Mouse (Mus musculus) kidney, adult 2 months (tissue): ENCODE data around the gene Tecpr1. TPM values are rescaled to one million over a fixed set of nuclear protein-coding genes. Genes with fewer than 3 reads are reported as not detected.
A peak's percentile ranks its signal among the peaks of the same experiment; 100 is the strongest.

ENCODE experiments used
- DNase-seq: peaks from one replicate; pipeline ENCODE4 v3.0.0; 2021
- H3K27ac ChIP-seq: fragments of 200-500 bp; 2 replicates; pipeline ENCODE4 v1.5.1; 2012; ENCODE audit warnings: low read depth, low read length, control low read depth, inconsistent platforms; ENCODE audit not compliant: insufficient read depth
- H3K27me3 ChIP-seq: fragments of 200-500 bp; replicated peaks from 2 replicates; pipeline ENCODE4 v1.6.1; 2012; ENCODE audit warnings: mild to moderate bottlenecking, moderate library complexity, low read length, inconsistent platforms; ENCODE audit not compliant: control insufficient read depth, insufficient read depth
- H3K36me3 ChIP-seq: fragments of 200-500 bp; 2 replicates; pipeline ENCODE4 v1.6.1; 2012; ENCODE audit warnings: mild to moderate bottlenecking, moderate library complexity, low read length, inconsistent platforms; ENCODE audit not compliant: control insufficient read depth, insufficient read depth
- H3K4me1 ChIP-seq: fragments of 200-500 bp; 2 replicates; pipeline ENCODE4 v1.6.1; 2011; ENCODE audit warnings: low read length; ENCODE audit not compliant: control insufficient read depth, insufficient read depth
- H3K4me3 ChIP-seq: fragments of 200-500 bp; 2 replicates; pipeline ENCODE4 v1.5.1; 2011; ENCODE audit warnings: mild to moderate bottlenecking, low read depth, low read length, control low read depth; ENCODE audit not compliant: insufficient read depth
- CTCF ChIP-seq: fragments of 200-500 bp; conservative IDR thresholded peaks from 2 replicates; pipeline ENCODE4 v1.5.1; 2011; ENCODE audit warnings: low read depth, mild to moderate bottlenecking, control low read depth, low read length, moderate library complexity, mixed read lengths; ENCODE audit not compliant: insufficient read depth, insufficient read length
- POLR2A ChIP-seq: fragments of 200-500 bp; IDR thresholded peaks from one replicate; pipeline ENCODE4 v1.6.1; 2011; ENCODE audit warnings: low read depth, low read length, control low read depth
- WGBS: fragments of 180-500 bp; shearing (Covaris S2); methylation state at CpG from one replicate; pipeline ENCODE4 v1.1.7; 2018; 5-methylcytosine and 5-hydroxymethylcytosine counted together
- polyA plus RNA-seq: library from polyadenylated mRNA; depleted of rRNA; stranded (reverse); fragments of >200 nt; gene quantifications from 2 replicates; pipeline ENCODE4 v1.2.3, GENCODE M21; 2012

Gene Tecpr1
- polyA plus RNA-seq, 1 experiment, result 35.6 TPM

DNA sequence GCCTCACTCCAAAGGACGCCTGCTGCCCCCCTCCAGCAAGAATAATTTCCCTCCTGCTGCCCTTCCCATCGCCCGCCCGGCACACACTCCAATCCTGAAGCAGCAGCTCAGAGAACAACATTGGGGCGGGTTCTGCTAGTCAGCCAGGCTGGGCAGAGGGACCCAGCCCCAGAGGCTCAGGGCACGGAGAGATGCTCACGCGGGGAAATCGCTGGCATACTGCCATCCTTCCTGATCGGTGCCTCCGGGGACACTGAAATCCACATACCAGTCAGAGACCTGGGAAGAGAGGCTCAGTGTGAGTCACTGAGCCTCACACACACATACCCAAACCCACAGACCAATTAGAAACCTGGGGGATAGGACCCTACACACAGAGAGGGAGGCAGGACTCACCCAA lies 22.8 kb downstream of the Tecpr1 start:
- TF ChIP-seq CTCF (no peak), POLR2A (no peak)
- Histone ChIP-seq H3K27ac (no peak overlapping the region), H3K4me1 (no peaks in the 10 kb centered on the region), H3K4me3 (no peak overlapping the region), H3K27me3 (no peaks in the 10 kb centered on the region), H3K36me3 (no peaks in the 10 kb centered on the region)
- 62% methylated on average over 11 of the region's 11 CpGs for WGBS
- DNase-seq, result no peak

GRCm38 (mm10) chr5:144195567-144195966 lies 27.8 kb downstream of the Tecpr1 start:
- H3K27me3 ChIP-seq, result no peaks in the 10 kb centered on the region
- no peak overlapping the region for H3K27ac ChIP-seq
- WGBS, result 90% methylated on average over 8 of the region's 8 CpGs
- H3K4me1 ChIP-seq, result no peaks in the 10 kb centered on the region
- no peak for DNase-seq
- TF ChIP-seq POLR2A, result no peak
- no peaks in the 10 kb centered on the region for H3K36me3 ChIP-seq
- no peak overlapping the region for H3K4me3 ChIP-seq

- Histone ChIP-seq H3K36me3 (no peaks in the 10 kb centered on the region), H3K27ac (no peak overlapping the region), H3K27me3 (no peaks in the 10 kb centered on the region), H3K4me3 (no peak overlapping the region), H3K4me1 (no peaks in the 10 kb centered on the region)
- WGBS, result 81% methylated on average over 7 of the region's 7 CpGs
- TF ChIP-seq POLR2A (no peak), CTCF (no peak)
- no peak for DNase-seq
Measured at GRCm38 (mm10) chr5:144194416-144194815, 29.0 kb downstream of the Tecpr1 start.

GRCm38 (mm10) chr5:144192673-144193072 lies 30.7 kb downstream of the Tecpr1 start:
- H3K27me3 ChIP-seq, result no peaks in the 10 kb centered on the region
- no peaks in the 10 kb centered on the region for H3K36me3 ChIP-seq
- H3K4me3 ChIP-seq, result no peak overlapping the region
- DNase-seq, result peak; percentile 32
- H3K4me1 ChIP-seq, result no peaks in the 10 kb centered on the region
- TF ChIP-seq CTCF, result no peak
- no peak overlapping the region for H3K27ac ChIP-seq
- 68% methylated on average over 6 of the region's 6 CpGs for WGBS

DNA sequence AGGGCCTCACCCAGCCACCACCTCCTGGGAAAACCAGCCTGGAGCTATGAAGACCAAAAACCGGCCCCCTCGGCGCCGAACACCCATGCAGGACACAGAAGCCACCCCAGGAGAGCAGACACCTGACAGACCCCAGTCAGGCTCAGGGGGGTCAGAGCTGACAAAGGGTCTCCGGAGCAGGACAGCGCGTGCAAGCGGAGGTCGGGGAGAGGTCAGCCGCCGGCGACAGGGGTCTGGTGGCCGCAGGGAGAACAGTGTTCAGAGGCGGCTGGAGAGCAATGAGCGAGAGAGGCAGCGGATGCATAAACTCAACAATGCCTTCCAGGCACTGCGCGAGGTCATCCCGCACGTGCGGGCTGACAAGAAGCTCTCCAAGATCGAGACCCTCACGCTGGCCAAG lies 32.4 kb downstream of the Tecpr1 start:
- WGBS, result 70% methylated on average over 23 of the region's 23 CpGs
- H3K4me3 ChIP-seq, result no peak overlapping the region

GRCm38 (mm10) chr5:144189950-144190583 lies 33.3 kb downstream of the Tecpr1 start, which contains the start of gene Bhlha15:
Bhlha15 (plus strand) TSS chr5:144190286.
- Histone ChIP-seq H3K36me3 (no peaks in the 10 kb centered on the region), H3K27me3 (no peaks in the 10 kb centered on the region), H3K4me3 (no peak within 1 kb of the TSS), H3K27ac (no peak within 1 kb of the TSS), H3K4me1 (no peaks in the 10 kb centered on the region)
- DNase-seq, result peak; percentile 77
- WGBS, result 7% methylated on average over 26 of the region's 26 CpGs
- TF ChIP-seq CTCF (no peak), POLR2A (no peak)

More for the DNA sequence above, 32.4 kb downstream of the Tecpr1 start:
- Histone ChIP-seq H3K4me1 (no peaks in the 10 kb centered on the region), H3K27me3 (no peaks in the 10 kb centered on the region), H3K36me3 (no peaks in the 10 kb centered on the region), H3K27ac (no peak overlapping the region)
- no peak for TF ChIP-seq POLR2A
- no peak for TF ChIP-seq CTCF
- DNase-seq, result no peak

GRCm38 (mm10) chr5:144189327-144189726 lies 34.1 kb downstream of the Tecpr1 start:
- no peaks in the 10 kb centered on the region for H3K4me1 ChIP-seq
- TF ChIP-seq CTCF, result no peak
- TF ChIP-seq POLR2A, result no peak
- 72% methylated on average over 7 of the region's 7 CpGs for WGBS
- no peak for DNase-seq
- no peak overlapping the region for H3K4me3 ChIP-seq
- H3K27me3 ChIP-seq, result no peaks in the 10 kb centered on the region
- no peaks in the 10 kb centered on the region; the same call in 1 of the 2 replicates for H3K36me3 ChIP-seq
- no peak overlapping the region for H3K27ac ChIP-seq
